Mouse (Mus musculus): ENCODE data around the gene Myf5. TPM values are rescaled to one million over a fixed set of nuclear protein-coding genes. Genes with fewer than 3 reads are reported as not detected.

Gene Myf5
- total and polyA plus RNA-seq, 3 experiments = not detected

- peaks cover 49% of the 10 kb centered on the region for H3K9me3 ChIP-seq (replicated peaks; ENCODE audit: low read length)
- H3K4me1 ChIP-seq (ENCODE audit: control insufficient read depth in 1 of 2, insufficient read depth in 2 of 2) = no peaks in the 10 kb centered on the region
- H3K36me3 ChIP-seq (replicated peaks in 1 of 2; ENCODE audit: control insufficient read depth in 1 of 2, insufficient read depth in 1 of 2, low read length in 1 of 2) = no peaks in the 10 kb centered on the region
- TF ChIP-seq SMC3 (IDR thresholded peaks at IDR 0.05; ENCODE audit: low read depth, low read length) = no peak
- no peak for TF ChIP-seq CHD1 (IDR thresholded peaks at IDR 0.05; ENCODE audit: low read depth, low read length)
- TF ChIP-seq MAFK (IDR thresholded peaks at IDR 0.05; ENCODE audit: insufficient replicate concordance, low read length) = no peak
- no peak for TF ChIP-seq MXI1 (IDR thresholded peaks at IDR 0.05; ENCODE audit: low read depth, low read length)
- no peak for TF ChIP-seq RCOR1 (conservative IDR thresholded peaks at IDR 0.05; ENCODE audit: low read depth, low read length)
- no peak for TF ChIP-seq ELF1 (IDR thresholded peaks at IDR 0.05; ENCODE audit: low read depth, low read length)
- no peak for TF ChIP-seq TBP (conservative IDR thresholded peaks at IDR 0.05; ENCODE audit: low read depth, low read length)
- no peak for TF ChIP-seq MYC (IDR thresholded peaks at IDR 0.05; ENCODE audit: low read depth, low read length)
- TF ChIP-seq JUND (conservative IDR thresholded peaks at IDR 0.05; ENCODE audit: low read depth, low read length) = no peak
- TF ChIP-seq RAD21 (IDR thresholded peaks at IDR 0.05; ENCODE audit: low read depth, low read length) = no peak
- no peak for TF ChIP-seq USF2 (conservative IDR thresholded peaks at IDR 0.05; ENCODE audit: low read depth, low read length)
- no peak overlapping the region for H3K4me2 ChIP-seq (ENCODE audit: insufficient read depth, low read depth, poor library complexity, severe bottlenecking)
- in situ Hi-C loops (cut with MboI; ENCODE audit: low pct_ligation_motif_present, low pct_unique_long_range_greater_than_20kb, low sequenced_read_pairs) = no loop called here
- no peak overlapping the region for H3K9ac ChIP-seq (ENCODE audit: insufficient read depth, low read depth)
- dilution Hi-C loops (cut with MboI; ENCODE audit: extremely low pct_ligation_motif_present, extremely low pct_unique_long_range_greater_than_20kb, low sequenced_read_pairs) = no loop called here
- H3K79me2 ChIP-seq (replicated peaks; ENCODE audit: control insufficient read depth, extremely low read depth, insufficient read depth, poor library complexity, severe bottlenecking) = no peaks in the 10 kb centered on the region
- no peak for DNase-seq (ENCODE audit: extremely low read depth)
- no peak overlapping the region for H3K27ac ChIP-seq (ENCODE audit: insufficient read depth, low read depth)
- H3K4me3 ChIP-seq (replicated peaks in 1 of 3; ENCODE audit: low read depth in 2 of 3, low read length in 2 of 3, poor library complexity in 1 of 3) = no peak overlapping the region
- no peaks in the 10 kb centered on the region for H3K27me3 ChIP-seq (replicated peaks)
Measured at GRCm38 (mm10) chr10:107436967-107437366, 49.0 kb downstream of the Myf5 start.

Other genes starting within 250 kb of the Myf5 start
- not detected in 2 replicates for gene Lin7a, start 214.4 kb downstream of the Myf5 start, total RNA-seq (2012; rRNA removed)
- not detected in 2 replicates for gene Lin7a, start 214.4 kb downstream of the Myf5 start, total RNA-seq (2014; rRNA removed)
- not detected in 2 replicates for gene Lin7a, start 214.4 kb downstream of the Myf5 start, polyA plus RNA-seq (2012; ENCODE audit: insufficient read length, low read depth)
- not detected in 2 replicates for gene Myf6, start 8.6 kb upstream of the Myf5 start, total RNA-seq (2012; rRNA removed)
- not detected in 2 replicates for gene Myf6, start 8.6 kb upstream of the Myf5 start, total RNA-seq (2014; rRNA removed)
- gene Myf6, start 8.6 kb upstream of the Myf5 start, polyA plus RNA-seq (2012; ENCODE audit: insufficient read length, low read depth) = not detected in 2 replicates
- gene Ptprq, start 233.9 kb upstream of the Myf5 start, total RNA-seq (2012; rRNA removed) = not detected in 2 replicates
- gene Ptprq, start 233.9 kb upstream of the Myf5 start, total RNA-seq (2014; rRNA removed) = not detected in 2 replicates
- not detected in 2 replicates for gene Ptprq, start 233.9 kb upstream of the Myf5 start, polyA plus RNA-seq (2012; ENCODE audit: insufficient read length, low read depth)

Data from CH12.LX (cell line).